Mouse (Mus musculus): Measurements from ENCODE around the gene Ypel4. TPM values are rescaled to one million over a fixed set of nuclear protein-coding genes. Genes with fewer than 3 reads are reported as not detected.

Ypel4 gene
- polyA plus RNA-seq, 1 experiment = 42.6 TPM

GRCm38 (mm10) chr2:84742451-84743283 lies 8.8 kb downstream of the Ypel4 start:
- TF ChIP-seq CTCF (IDR thresholded peaks at IDR 0.05; ENCODE audit: extremely low read depth, insufficient read depth, insufficient read length, insufficient replicate concordance) (no peak), POLR2A (IDR thresholded peaks at IDR 0.05; ENCODE audit: low read depth, low read length) (no peak)
- peaks cover 15% of the 10 kb centered on the region for H3K27me3 ChIP-seq (ENCODE audit: control insufficient read depth, insufficient read depth, low read length)
- H3K4me3 ChIP-seq (ENCODE audit: extremely low read depth, insufficient read depth, insufficient read length) = peak overlapping the region; percentile 60; the same call in 1 of the 2 replicates
- WGBS = 17% methylated on average over 26 of the region's 26 CpGs
- H3K27ac ChIP-seq (ENCODE audit: insufficient read depth, low read length) = no peak overlapping the region
- DNase-seq (ENCODE audit: low read depth in 1 of 2, low spot score in 2 of 2) = no peak
- H3K36me3 ChIP-seq (ENCODE audit: control insufficient read depth, insufficient read depth, low read length) = no peaks in the 10 kb centered on the region
- H3K4me1 ChIP-seq (ENCODE audit: control insufficient read depth, insufficient read depth, insufficient read length) = peaks cover 10% of the 10 kb centered on the region; the same call in 1 of the 2 replicates

DNA sequence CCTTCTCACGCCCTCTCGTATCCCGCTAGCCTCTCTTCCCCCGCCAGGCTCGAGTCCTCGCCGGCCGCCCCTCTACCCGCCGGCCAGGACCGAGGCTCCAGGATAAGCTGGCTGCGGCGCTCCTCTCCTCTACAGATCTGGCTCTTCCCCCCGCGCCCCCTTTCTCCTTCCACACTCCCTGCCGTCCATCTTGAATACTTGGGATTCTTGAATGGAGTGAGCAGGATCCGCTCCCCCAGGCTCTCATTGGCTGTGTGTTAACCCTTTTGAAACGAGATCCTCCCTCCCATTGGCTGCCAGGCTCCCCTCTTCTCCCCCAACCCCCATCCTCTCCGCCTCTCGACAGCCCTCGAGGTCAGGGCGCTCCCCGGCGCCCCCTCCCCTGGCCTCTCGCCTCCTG lies 9.7 kb downstream of the Ypel4 start, which contains the start of gene Gm19426:
TSS of gene Gm19426 (minus strand) at position 95 of the 400 bp plus-strand sequence.
- peaks cover 14% of the 10 kb centered on the region for H3K27me3 ChIP-seq (ENCODE audit: control insufficient read depth, insufficient read depth, low read length)
- no peak for DNase-seq (ENCODE audit: low read depth in 1 of 2, low spot score in 2 of 2)
- H3K4me1 ChIP-seq (ENCODE audit: control insufficient read depth, insufficient read depth, insufficient read length) = peaks cover 10% of the 10 kb centered on the region; the same call in 1 of the 2 replicates
- peak within 1 kb of the TSS; percentile 60 for H3K4me3 ChIP-seq (ENCODE audit: extremely low read depth, insufficient read depth, insufficient read length)
- H3K27ac ChIP-seq (ENCODE audit: insufficient read depth, low read length) = peak within 1 kb of the TSS; percentile 66
- TF ChIP-seq POLR2A (IDR thresholded peaks at IDR 0.05; ENCODE audit: low read depth, low read length) (no peak), CTCF (IDR thresholded peaks at IDR 0.05; ENCODE audit: extremely low read depth, insufficient read depth, insufficient read length, insufficient replicate concordance) (no peak)
- WGBS = under 1% methylated on average over 25 of the region's 25 CpGs
- no peaks in the 10 kb centered on the region for H3K36me3 ChIP-seq (ENCODE audit: control insufficient read depth, insufficient read depth, low read length)

DNA sequence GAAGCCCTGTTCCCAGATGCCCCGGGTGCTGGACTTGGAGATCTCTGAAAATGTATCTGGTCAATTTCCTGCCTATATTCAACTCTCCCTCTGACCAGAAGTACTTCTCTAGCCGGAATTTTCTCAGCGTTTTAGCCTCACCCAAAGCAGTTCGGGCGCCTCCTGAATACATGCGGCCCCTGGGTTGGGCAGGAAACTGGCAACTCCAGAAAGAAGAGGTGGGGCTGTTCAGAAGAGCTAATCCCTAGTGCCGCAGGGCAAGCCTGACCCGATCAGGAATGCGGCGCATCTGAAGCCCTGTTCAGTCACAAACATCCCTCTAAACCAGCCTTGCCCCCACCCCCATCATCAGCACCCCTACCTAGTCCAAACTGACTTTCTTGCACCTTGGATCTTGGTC lies 10.3 kb downstream of the Ypel4 start:
- TF ChIP-seq CTCF (IDR thresholded peaks at IDR 0.05; ENCODE audit: extremely low read depth, insufficient read depth, insufficient read length, insufficient replicate concordance) (no peak), POLR2A (IDR thresholded peaks at IDR 0.05; ENCODE audit: low read depth, low read length) (no peak)
- Histone ChIP-seq H3K27me3 (ENCODE audit: control insufficient read depth, insufficient read depth, low read length) (peaks cover 14% of the 10 kb centered on the region), H3K36me3 (ENCODE audit: control insufficient read depth, insufficient read depth, low read length) (no peaks in the 10 kb centered on the region), H3K4me3 (ENCODE audit: extremely low read depth, insufficient read depth, insufficient read length) (peak overlapping the region; percentile 60; the same call in 1 of the 2 replicates), H3K27ac (ENCODE audit: insufficient read depth, low read length) (no peak overlapping the region; the same call in 1 of the 2 replicates), H3K4me1 (ENCODE audit: control insufficient read depth, insufficient read depth, insufficient read length) (peaks cover 10% of the 10 kb centered on the region; the same call in 1 of the 2 replicates)
- no peak for DNase-seq (ENCODE audit: low read depth in 1 of 2, low spot score in 2 of 2)
- 42% methylated on average over 10 of the region's 10 CpGs for WGBS

DNA sequence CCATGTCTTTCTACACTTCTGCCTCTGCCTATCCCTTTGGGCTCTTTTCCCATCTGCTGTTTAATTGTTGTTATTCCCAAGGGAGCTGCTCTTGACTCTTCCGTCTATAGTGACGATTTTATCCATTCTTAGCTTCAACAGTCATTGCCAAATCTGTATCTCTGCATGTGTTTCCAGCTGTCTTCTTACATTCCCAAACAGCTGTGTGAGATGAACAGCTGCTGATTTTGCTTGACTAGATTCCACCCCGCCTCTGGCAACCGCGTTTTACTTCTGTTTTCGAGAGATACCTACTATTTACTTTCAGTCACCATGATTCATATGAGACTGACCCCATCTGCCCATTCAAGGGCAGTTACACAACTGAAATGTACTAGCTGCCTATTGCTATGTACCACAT lies 16.3 kb downstream of the Ypel4 start:
- TF ChIP-seq CTCF (IDR thresholded peaks at IDR 0.05; ENCODE audit: extremely low read depth, insufficient read depth, insufficient read length, insufficient replicate concordance) = no peak
- no peak for DNase-seq (ENCODE audit: low read depth in 1 of 2, low spot score in 2 of 2)
- Histone ChIP-seq H3K27me3 (ENCODE audit: control insufficient read depth, insufficient read depth, low read length) (peaks cover 2% of the 10 kb centered on the region; the same call in 1 of the 2 replicates), H3K4me3 (ENCODE audit: extremely low read depth, insufficient read depth, insufficient read length) (no peak overlapping the region), H3K36me3 (ENCODE audit: control insufficient read depth, insufficient read depth, low read length) (no peaks in the 10 kb centered on the region), H3K27ac (ENCODE audit: insufficient read depth, low read length) (no peak overlapping the region), H3K4me1 (ENCODE audit: control insufficient read depth, insufficient read depth, insufficient read length) (no peaks in the 10 kb centered on the region)
- 72% methylated on average over 6 of the region's 6 CpGs for WGBS

DNA sequence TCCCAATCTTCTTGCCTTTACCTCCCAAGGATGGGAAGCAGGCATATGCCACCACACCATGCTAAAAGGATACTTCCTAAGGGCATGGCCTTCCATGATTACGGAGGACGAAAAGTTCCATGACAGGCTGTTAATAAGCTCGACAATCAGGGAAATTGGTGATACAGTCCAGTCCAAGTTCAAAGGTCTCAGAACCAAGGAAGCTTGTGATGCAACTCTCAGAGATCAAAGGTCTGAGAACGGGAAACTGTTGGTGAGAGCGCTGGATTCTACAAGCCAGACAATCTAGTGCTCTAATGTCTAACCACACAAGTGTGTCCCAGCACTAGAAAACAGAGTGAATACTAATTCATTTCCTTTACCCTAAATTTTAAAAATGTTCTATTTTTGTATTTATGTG lies 22.4 kb downstream of the Ypel4 start:
- whole genome bisulfite sequencing = 84% methylated on average over 5 of the region's 5 CpGs
- H3K4me3 ChIP-seq (ENCODE audit: extremely low read depth, insufficient read depth, insufficient read length) = no peak overlapping the region
- TF ChIP-seq POLR2A (IDR thresholded peaks at IDR 0.05; ENCODE audit: low read depth, low read length) (no peak), CTCF (IDR thresholded peaks at IDR 0.05; ENCODE audit: extremely low read depth, insufficient read depth, insufficient read length, insufficient replicate concordance) (no peak)
- no peak overlapping the region for H3K27ac ChIP-seq (ENCODE audit: insufficient read depth, low read length)
- no peak for DNase-seq (ENCODE audit: low read depth in 1 of 2, low spot score in 2 of 2)
- H3K36me3 ChIP-seq (ENCODE audit: control insufficient read depth, insufficient read depth, low read length) = no peaks in the 10 kb centered on the region
- no peaks in the 10 kb centered on the region for H3K4me1 ChIP-seq (ENCODE audit: control insufficient read depth, insufficient read depth, insufficient read length)
- H3K27me3 ChIP-seq (ENCODE audit: control insufficient read depth, insufficient read depth, low read length) = no peaks in the 10 kb centered on the region

- no peak overlapping the region for H3K4me3 ChIP-seq (ENCODE audit: extremely low read depth, insufficient read depth, insufficient read length)
- TF ChIP-seq POLR2A (IDR thresholded peaks at IDR 0.05; ENCODE audit: low read depth, low read length) = no peak
- TF ChIP-seq CTCF (IDR thresholded peaks at IDR 0.05; ENCODE audit: extremely low read depth, insufficient read depth, insufficient read length, insufficient replicate concordance) = no peak
- no peaks in the 10 kb centered on the region for H3K4me1 ChIP-seq (ENCODE audit: control insufficient read depth, insufficient read depth, insufficient read length)
- H3K27ac ChIP-seq (ENCODE audit: insufficient read depth, low read length) = no peak overlapping the region
- no peak for DNase-seq (ENCODE audit: low read depth in 1 of 2, low spot score in 2 of 2)
- WGBS = 64% methylated on average over 7 of the region's 7 CpGs
- no peaks in the 10 kb centered on the region for H3K27me3 ChIP-seq (ENCODE audit: control insufficient read depth, insufficient read depth, low read length)
- H3K36me3 ChIP-seq (ENCODE audit: control insufficient read depth, insufficient read depth, low read length) = no peaks in the 10 kb centered on the region
Measured at GRCm38 (mm10) chr2:84757026-84757682, 23.3 kb downstream of the Ypel4 start.

Measured in spleen, adult 2 months (tissue).